19 mouse cellular contexts compared by ENCODE assay signal in genomic region chr13:91090861-91091730, GRCm38 (mm10).
DNase-seq lines count a peak whose midpoint lies in the region; ATAC-seq lines count a peak whose summit lies in the region.
"Had no signal": no experiment of that assay in that cellular context is flagged by ENCODE, and none has a peak within 500 bp of the region (broad histone marks: within the 10 kb centered on the region; RNA-seq: fewer than 3 reads in every experiment).

No protein-coding gene starts in this region.

- no peak for ATAC-seq in kidney, embryonic 16.5 days (ENCODE audit: low FRiP score, low TSS enrichment)
- ATAC-seq: forebrain, embryonic 15.5 days had no signal

- H3K9me3 ChIP-seq in kidney, embryonic 16.5 days (ENCODE audit: low read length), result no peaks in the 10 kb centered on the region
- H3K9me3 ChIP-seq: forebrain, embryonic 15.5 days; limb, embryonic 10.5 days; liver, embryonic 13.5 days had no signal

- WGBS in kidney, embryonic 16.5 days, result 31% methylated on average over 4 of the region's 4 CpGs

- no peak overlapping the region for H3K9ac ChIP-seq in kidney, embryonic 16.5 days (replicated peaks; ENCODE audit: low read length)
- H3K9ac ChIP-seq: forebrain, embryonic 15.5 days; hindbrain, embryonic 14.5 days; liver, embryonic 13.5 days had no signal

- peaks cover 11% of the 10 kb centered on the region for H3K4me1 ChIP-seq in kidney, embryonic 16.5 days (ENCODE audit: insufficient read depth, low read length)

- H3K27me3 ChIP-seq in kidney, embryonic 16.5 days (ENCODE audit: insufficient read depth, low read length), result no peaks in the 10 kb centered on the region
- H3K27me3 ChIP-seq: forebrain, embryonic 15.5 days; liver, embryonic 13.5 days had no signal

- DNase-seq in kidney, adult 11 months, result peak; percentile 30
- DNase-seq in T-cell, adult 2 months (ENCODE audit: low spot score), result peak; percentile 42
- peak; percentile 45 for DNase-seq in kidney, postnatal 10 days
- DNase-seq in thymus, postnatal 14 days, result peak; percentile 43
- DNase-seq in cerebellum, adult 11-12 months, result no peak
- no peak for DNase-seq in gastrocnemius, postnatal 25 days
- DNase-seq in cerebellum, postnatal 10 days, result no peak
- DNase-seq: adrenal gland, adult 8-10 months; cerebellum, adult 2 months; heart, adult 2 months; heart, postnatal 10 days; liver, embryonic 13.5 days; lung, postnatal 10 days; right cerebral cortex, adult 18-20 months had no signal

- H3K27ac ChIP-seq in kidney, embryonic 16.5 days (ENCODE audit: low read length), result no peak overlapping the region
- H3K27ac ChIP-seq: forebrain, embryonic 15.5 days; heart, adult 2 months; hindbrain, embryonic 14.5 days; limb, embryonic 10.5 days; liver, embryonic 13.5 days; stomach, postnatal 0 days had no signal

- no peaks in the 10 kb centered on the region for H3K36me3 ChIP-seq in kidney, embryonic 16.5 days (ENCODE audit: insufficient read depth, low read length)
- H3K36me3 ChIP-seq: forebrain, embryonic 15.5 days; limb, embryonic 10.5 days; liver, embryonic 13.5 days had no signal

- H3K4me3 ChIP-seq in kidney, embryonic 16.5 days (ENCODE audit: low read length), result no peak overlapping the region
- H3K4me3 ChIP-seq: forebrain, embryonic 15.5 days; heart, adult 2 months; limb, embryonic 10.5 days; liver, embryonic 13.5 days had no signal

- no peak overlapping the region for H3K4me2 ChIP-seq in kidney, embryonic 16.5 days (replicated peaks; ENCODE audit: low read depth, low read length)
- H3K4me2 ChIP-seq: forebrain, embryonic 15.5 days; hindbrain, embryonic 14.5 days; liver, embryonic 13.5 days had no signal

Comparison
In these comparisons a context has a peak if more than half of its experiments do, and no peak if none do; other contexts are left out.
1. DNase-seq: peak in kidney, adult 11 months (single experiment), T-cell, adult 2 months (single experiment), kidney, postnatal 10 days (single experiment) and thymus, postnatal 14 days (single experiment); none in cerebellum, adult 11-12 months (single experiment), gastrocnemius, postnatal 25 days (single experiment) and cerebellum, postnatal 10 days (0 of 2).